ENCODE assay signal across 29 mouse cellular contexts in the genomic region with DNA sequence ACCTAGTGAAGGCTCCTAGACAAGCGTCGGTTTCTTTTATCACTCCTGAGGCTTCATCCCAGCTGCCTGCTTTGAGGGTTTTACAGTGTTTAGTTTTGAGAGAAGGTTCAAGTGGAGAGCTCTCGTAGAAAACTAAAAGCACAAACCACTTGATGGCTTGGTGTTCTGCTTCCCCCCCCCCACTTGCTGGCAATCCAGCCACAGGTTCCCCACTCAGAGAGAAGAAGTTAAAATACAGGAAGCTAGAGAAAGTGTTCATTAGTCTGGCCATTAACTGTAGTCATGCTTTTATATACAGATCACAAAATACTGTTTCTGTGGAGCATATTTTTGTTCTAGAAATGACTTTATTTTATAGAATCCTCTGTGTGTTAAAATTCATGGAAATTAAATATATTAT. TPM values are rescaled to one million over a fixed set of nuclear protein-coding genes. Genes with fewer than 3 reads are reported as not detected.
DNase-seq lines count a peak whose midpoint lies in the region; ATAC-seq and TF ChIP-seq lines count a peak whose summit lies in the region.
"Had no signal": no experiment of that assay in that cellular context is flagged by ENCODE, and none has a peak within 500 bp of the region (broad histone marks: within the 10 kb centered on the region; RNA-seq: fewer than 3 reads in every experiment).

No protein-coding gene starts in this region.

- intact Hi-C loops in left cerebral cortex, postnatal 14 days (cut with DNase I) = no loop called here
- intact Hi-C loops in gastrocnemius, postnatal 14 days (cut with DNase I; ENCODE audit: low total_unique reads) = no loop called here

- peak; percentile 68 for ATAC-seq in common myeloid progenitor, adult 5-6 weeks (replicated peaks; ENCODE audit: low read depth, poor library complexity, severe bottlenecking)
- peak; percentile 56 to 82 for ATAC-seq in hematopoietic stem cell, adult 5-6 weeks (replicated peaks in 1 of 2; ENCODE audit: insufficient read depth in 1 of 2, low FRiP score in 2 of 2, low TSS enrichment in 1 of 2, low read depth in 1 of 2, poor library complexity in 2 of 2, severe bottlenecking in 2 of 2)
- peak; percentile 69; the same call in 1 of the 2 replicates for ATAC-seq in megakaryocyte progenitor cell, adult 5-6 weeks (replicated peaks; ENCODE audit: poor library complexity)
- ATAC-seq: activated CD4-positive, CD25-positive, alpha-beta regulatory T cell, adult 4 months; forebrain, embryonic 13.5 days; forebrain, embryonic 15.5 days; forebrain, postnatal 0 days; Patski had no signal

- H3K4me1 ChIP-seq in embryonic fibroblast, embryonic 13.5 days (ENCODE audit: control insufficient read depth, insufficient read depth, low read length) = peaks cover 15% of the 10 kb centered on the region
- H3K4me1 ChIP-seq: embryonic facial prominence, embryonic 13.5 days; embryonic facial prominence, embryonic 15.5 days; forebrain, embryonic 13.5 days; forebrain, embryonic 15.5 days had no signal

- no peak overlapping the region for H3K4me3 ChIP-seq in embryonic fibroblast, embryonic 13.5 days (ENCODE audit: insufficient read depth, low read length)
- H3K4me3 ChIP-seq: embryonic facial prominence, embryonic 13.5 days; embryonic facial prominence, embryonic 15.5 days; forebrain, embryonic 13.5 days; forebrain, embryonic 15.5 days had no signal

- peak overlapping the region; percentile 47; the same call in 1 of the 2 replicates for H3K27ac ChIP-seq in embryonic fibroblast, embryonic 13.5 days (ENCODE audit: insufficient read depth, low read length)
- H3K27ac ChIP-seq: embryonic facial prominence, embryonic 13.5 days; embryonic facial prominence, embryonic 15.5 days; forebrain, embryonic 13.5 days; forebrain, embryonic 15.5 days had no signal

- no peak for TF ChIP-seq CTCF in embryonic fibroblast, embryonic 13.5 days (IDR thresholded peaks at IDR 0.05; ENCODE audit: borderline replicate concordance, insufficient read depth, low read length)

- no peak for TF ChIP-seq POLR2A in embryonic fibroblast, embryonic 13.5 days (IDR thresholded peaks at IDR 0.05; ENCODE audit: low read depth, low read length)

- no peak for DNase-seq in kidney, adult 18-20 months
- DNase-seq in left cerebral cortex, postnatal 14 days (ENCODE audit: low spot score in 2 of 2) = no peak
- no peak for DNase-seq in gastrocnemius, postnatal 14 days
- DNase-seq: adrenal gland, adult 8-10 months; adrenal gland, postnatal 14 days; adrenal gland, postnatal 36 days; cerebellum, adult 11-12 months; cerebellum, adult 2 months; cerebellum, adult 9-10 months; cerebellum, postnatal 10 days; cerebellum, postnatal 25 days; embryo, embryonic 11 days; forebrain, postnatal 0 days had no signal

RNA-seq across cellular contexts. Expression of a gene that starts 30.3 kb away (rescaled TPM):
- 0.18 and 7.4 TPM in 2 replicates for total RNA-seq in common myeloid progenitor, adult 5-6 weeks (2017)
- polyA plus RNA-seq in embryonic fibroblast, embryonic 13.5 days (2011; ENCODE audit: insufficient read length, low read depth, missing spikeins) = not detected in 2 replicates
- total RNA-seq in hematopoietic stem cell, adult 5-6 weeks (2017) = 1.2 and 1.8 TPM in 2 replicates
- not detected in 2 replicates for total RNA-seq in megakaryocyte progenitor cell, adult 5-6 weeks (2015)
- total RNA-seq in megakaryocyte progenitor cell, adult 5-6 weeks (2017) = 0.14 and 0.54 TPM in 2 replicates
- total RNA-seq in left cerebral cortex, postnatal 14 days (2021) = under 1 TPM; 0.07 to 0.38 TPM
- not detected for total RNA-seq in gastrocnemius, postnatal 14 days (2021)
- total RNA-seq: adrenal gland, adult 18-20 months; adrenal gland, postnatal 14 days; adrenal gland, postnatal 36 days; ES-E14; MEL had no signal
- polyA plus RNA-seq: C2C12; embryonic facial prominence, embryonic 11.5 days; embryonic facial prominence, embryonic 13.5 days; embryonic facial prominence, embryonic 15.5 days; forebrain, embryonic 11.5 days; forebrain, embryonic 13.5 days; forebrain, embryonic 15.5 days; forebrain, postnatal 0 days; Patski had no signal
